Mouse (Mus musculus): Measurements from ENCODE around the gene Rpp14. TPM values are rescaled to one million over a fixed set of nuclear protein-coding genes. Genes with fewer than 3 reads are reported as not detected.

Rpp14 gene
- total RNA-seq, 2 experiments from 2014 or later, result 13.8 to 14.7 TPM

GRCm38 (mm10) chr14:8056076-8056475 is 24.1 kb upstream of the Rpp14 start:
- no peak for ATAC-seq (ENCODE audit: poor library complexity, severe bottlenecking)

GRCm38 (mm10) chr14:8059938-8060337 is 20.2 kb upstream of the Rpp14 start:
- no peak for ATAC-seq (ENCODE audit: poor library complexity, severe bottlenecking)

DNA sequence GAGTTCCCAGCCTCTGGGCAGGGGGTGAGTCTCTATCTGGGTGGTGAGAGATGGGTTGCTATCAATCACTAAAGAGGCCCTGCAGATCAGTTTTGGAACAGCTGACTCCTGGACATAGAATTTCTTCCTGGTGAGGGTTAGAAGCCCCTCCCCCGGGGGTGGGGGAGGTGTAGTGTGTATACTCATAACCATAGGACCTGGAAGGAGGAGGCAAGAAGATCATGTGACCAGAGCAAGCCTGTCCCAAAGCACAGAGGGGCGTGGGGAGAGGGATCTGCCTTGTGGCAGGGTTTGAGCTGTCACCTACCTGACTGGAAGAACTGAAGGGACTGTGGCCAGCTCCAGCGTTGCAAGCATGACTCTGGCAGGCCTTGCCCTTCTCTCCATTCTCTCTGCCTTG is 18.1 kb upstream of the Rpp14 start:
- ATAC-seq (ENCODE audit: poor library complexity, severe bottlenecking), result no peak

DNA sequence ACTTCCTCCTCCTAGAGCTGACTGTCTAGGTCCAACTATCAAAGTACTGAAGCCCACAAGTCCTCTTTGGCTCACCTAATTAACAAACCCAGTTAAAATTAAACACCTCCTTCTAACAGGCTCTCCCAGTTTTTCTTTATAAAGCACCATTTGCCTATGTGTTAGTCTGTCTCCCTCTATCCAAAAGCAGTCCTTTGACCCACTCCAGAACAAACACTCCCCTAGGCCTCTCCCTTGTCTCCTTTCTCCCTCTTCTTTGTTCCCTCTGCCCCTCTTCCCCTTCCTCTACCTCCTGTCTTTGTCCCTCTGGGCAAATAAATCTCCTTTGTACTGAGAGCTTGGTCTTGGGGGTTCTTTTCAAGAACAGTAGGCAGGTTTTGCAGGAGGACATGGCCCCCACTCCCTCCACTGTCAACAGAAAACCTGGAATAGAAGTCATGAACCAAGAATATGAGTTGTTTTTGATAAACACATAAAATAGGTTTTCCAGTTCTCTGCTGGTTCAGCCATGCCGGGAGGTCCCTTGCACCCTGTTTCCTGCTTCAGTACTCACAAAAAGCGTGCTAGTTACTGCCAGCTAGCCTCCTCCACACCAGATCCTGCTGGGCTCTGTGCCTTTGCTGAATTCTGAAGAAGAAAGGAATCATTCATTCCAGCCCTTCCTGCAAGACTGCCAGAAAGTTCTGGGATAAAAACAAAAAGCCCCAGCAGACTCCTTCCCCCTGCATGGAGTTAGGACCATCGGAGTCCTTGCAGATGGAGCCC is 17.4 kb upstream of the Rpp14 start:
- no peak for ATAC-seq (ENCODE audit: poor library complexity, severe bottlenecking)

- no peak for ATAC-seq (ENCODE audit: poor library complexity, severe bottlenecking)
Observed at GRCm38 (mm10) chr14:8063835-8064785, 16.1 kb upstream of the Rpp14 start.

- ATAC-seq (ENCODE audit: poor library complexity, severe bottlenecking), result peak; percentile 67
Observed at GRCm38 (mm10) chr14:8080718-8081117, 551 bp downstream of the Rpp14 start.

- no peak for ATAC-seq (ENCODE audit: poor library complexity, severe bottlenecking)
Observed at GRCm38 (mm10) chr14:8082949-8083348, 2.8 kb downstream of the Rpp14 start.

- no peak for ATAC-seq (ENCODE audit: poor library complexity, severe bottlenecking)
Observed at GRCm38 (mm10) chr14:8089016-8089415, 8.8 kb downstream of the Rpp14 start.

DNA sequence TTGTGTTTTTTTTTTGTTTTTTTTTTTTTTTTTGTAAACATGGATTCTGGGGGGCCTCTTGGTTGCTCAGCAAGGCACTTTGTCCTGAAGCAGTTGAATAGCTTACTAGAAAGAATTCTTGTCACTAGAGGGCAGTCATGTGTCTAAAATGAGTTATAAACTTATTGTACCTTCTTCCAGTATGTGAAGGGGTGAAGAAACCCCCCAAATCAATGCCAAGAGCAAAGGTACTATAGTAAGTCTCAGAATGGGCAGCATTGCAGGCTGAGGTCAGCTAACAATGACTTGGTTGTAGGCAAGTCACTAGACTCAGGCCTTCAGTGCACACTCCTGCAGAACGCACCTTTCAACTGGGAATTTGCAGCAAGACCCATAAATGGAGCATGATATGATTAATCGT is 12.4 kb downstream of the Rpp14 start:
- ATAC-seq (ENCODE audit: poor library complexity, severe bottlenecking), result peak; percentile 45

DNA sequence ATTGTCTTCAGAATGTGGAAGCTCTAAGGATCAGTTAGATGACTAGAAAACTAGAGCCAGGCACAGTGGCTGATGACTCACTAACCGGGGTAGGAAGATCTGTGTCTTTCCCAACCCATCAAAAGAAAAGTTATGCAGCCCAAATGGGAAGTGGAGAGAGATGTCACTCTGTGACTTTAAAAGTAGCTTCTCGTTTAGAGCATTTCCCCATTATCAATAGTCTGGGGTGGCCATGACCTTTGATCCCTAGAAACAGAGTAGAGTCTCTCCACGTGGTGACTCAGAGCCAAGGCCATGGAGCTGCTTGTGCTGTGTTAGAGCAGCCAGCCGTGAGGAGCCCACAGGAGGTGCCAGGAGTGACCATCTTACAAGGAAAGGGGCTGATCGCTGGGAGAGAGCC is 13.3 kb downstream of the Rpp14 start:
- peak; percentile 75 for ATAC-seq (ENCODE audit: poor library complexity, severe bottlenecking)

DNA sequence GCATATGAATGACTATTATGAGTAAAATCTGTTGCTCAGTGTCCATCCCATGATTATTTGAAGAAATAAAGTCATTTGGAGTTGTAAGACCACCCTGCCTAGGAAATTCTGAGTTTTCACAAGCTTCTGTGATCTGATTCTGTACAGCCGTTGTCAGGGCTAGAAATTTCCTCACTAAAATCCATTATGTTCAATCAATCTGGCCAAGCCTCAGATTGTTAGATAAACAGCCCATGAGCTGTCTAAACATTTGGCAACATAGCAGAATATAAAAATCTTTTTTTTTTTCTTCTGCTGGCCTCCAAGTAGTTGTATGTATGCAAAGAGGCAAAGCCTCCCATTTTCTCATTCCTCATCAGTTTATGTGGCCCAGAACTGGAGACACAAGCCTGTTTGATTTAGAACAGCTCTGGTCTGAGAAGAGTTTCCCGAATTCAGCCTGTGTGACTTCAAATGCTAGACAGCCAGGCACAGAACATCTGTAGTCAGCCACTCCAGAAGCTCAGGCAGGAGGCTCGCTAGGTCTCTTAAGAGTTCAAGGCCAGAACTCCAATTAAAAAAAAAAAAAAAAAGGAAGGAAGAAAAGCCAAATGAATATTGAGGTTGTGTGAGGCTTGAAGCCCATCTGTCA is 14.9 kb downstream of the Rpp14 start:
- no peak for ATAC-seq (ENCODE audit: poor library complexity, severe bottlenecking)

DNA sequence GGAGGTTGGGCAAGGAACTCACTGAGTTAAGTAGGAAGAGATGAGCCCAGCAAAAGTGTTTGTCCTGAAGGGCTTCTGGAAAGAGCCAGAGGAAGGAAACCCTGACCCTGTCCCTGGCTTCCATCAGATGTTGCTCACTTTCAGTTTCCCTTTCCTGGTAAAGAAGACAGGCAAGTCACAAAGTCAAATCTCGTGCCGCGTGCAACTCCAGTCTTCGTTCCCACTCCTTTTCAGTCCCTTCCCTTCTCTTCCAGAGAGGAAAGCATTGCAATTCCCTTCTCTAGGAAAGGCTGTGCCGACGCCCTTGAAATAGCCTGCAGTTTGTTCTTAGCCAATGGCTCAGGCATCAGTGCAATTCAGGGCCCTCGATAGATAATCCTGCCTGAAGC is 15.4 kb downstream of the Rpp14 start:
- no peak for ATAC-seq (ENCODE audit: poor library complexity, severe bottlenecking)

DNA sequence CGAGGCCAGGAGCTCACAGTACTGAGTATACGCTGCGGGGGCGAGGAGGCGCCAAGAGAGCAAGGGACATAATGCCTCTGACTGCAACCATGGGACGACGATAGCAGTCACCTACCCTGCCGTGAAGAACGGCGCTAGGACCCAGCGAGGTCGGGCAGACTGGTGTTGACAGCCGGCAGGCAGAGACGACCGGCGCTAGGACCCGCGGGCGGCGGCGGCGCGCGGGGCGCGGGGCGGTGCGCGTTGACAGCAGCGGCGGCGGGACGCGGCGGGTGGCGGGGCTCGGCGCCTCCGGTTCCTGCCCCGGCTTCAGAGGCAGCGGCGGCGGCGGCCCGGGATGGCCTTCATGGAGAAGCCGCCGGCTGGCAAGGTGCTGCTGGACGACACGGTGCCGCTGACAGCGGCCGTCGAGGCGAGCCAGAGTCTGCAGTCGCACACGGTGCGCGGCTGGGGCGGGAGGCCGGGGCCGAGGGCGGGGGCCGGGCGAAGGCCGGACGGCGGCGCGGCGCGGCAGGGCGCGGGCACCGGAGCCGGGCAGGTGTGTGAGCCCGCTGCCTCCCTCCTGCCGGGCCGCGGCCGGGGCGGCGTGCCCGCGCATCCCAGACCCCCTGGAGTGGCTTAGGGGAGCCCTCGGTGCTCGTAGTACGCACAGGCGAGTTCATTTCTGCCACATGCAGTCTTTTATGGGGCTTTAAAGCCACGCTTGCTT is 18.0 kb downstream of the Rpp14 start, which contains the start of gene Pxk:
Gene Pxk, plus strand, starts transcription at position 234 of the 709 bp plus-strand sequence.
- peak; percentile 69 for ATAC-seq (ENCODE audit: poor library complexity, severe bottlenecking)

DNA sequence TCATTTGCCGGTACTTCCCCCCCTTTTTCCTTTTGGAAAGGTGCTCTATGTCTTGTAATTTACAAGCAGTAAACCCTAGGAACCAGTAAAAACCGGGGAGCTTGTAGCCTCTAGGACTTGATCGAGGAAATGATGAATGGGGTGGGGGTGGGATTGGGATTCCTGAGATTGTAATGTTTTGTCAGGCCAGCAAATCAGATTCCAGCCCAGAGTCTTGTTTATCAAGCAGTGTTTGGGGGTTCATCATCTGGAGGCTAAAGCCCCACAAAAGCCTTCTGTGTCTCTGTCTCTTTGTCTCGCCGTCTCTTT is 18.5 kb downstream of the Rpp14 start:
- no peak for ATAC-seq (ENCODE audit: poor library complexity, severe bottlenecking)

DNA sequence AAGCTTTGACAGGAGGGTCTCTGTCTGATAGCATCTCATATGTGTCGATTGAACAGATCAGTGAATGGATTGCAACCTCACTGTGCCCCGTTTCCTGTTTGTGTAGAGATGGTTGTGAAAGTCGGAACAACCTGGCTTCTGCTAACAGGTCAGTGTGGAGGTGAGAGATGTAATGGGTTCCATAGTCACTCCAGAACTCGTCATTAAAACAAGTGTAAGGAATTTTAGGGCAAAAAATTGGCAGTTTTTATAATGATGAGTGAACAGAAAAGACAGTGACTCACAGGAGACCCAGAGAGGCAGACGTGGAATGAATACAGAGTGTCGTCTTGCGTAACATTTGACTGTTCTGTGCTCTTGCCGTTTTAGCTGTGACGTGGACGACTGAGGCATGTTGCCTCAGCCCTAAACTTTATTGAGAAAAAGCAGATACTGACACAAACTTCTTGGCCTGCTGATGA is 19.4 kb downstream of the Rpp14 start:
- ATAC-seq (ENCODE audit: poor library complexity, severe bottlenecking), result peak; percentile 79

DNA sequence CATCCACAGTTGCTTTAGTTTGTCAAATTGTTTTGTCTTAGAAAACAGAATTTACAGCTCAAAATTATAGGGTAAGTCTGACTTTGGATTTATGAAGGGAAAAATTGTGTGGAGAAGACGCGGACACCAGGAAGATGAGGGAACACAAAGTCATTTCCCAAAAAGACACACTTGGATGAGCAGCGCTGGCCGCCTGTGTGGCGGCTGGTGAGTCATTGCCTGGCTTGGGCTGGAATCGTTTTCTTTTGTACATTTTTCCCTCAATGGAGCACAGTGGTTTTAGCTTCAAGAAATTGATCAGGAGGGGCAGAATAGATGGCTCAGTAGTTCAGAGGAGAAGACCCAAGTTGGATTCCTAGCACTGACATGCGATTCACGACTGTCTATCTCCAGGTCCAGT is 21.7 kb downstream of the Rpp14 start:
- ATAC-seq (ENCODE audit: poor library complexity, severe bottlenecking), result no peak

- no peak for ATAC-seq (ENCODE audit: poor library complexity, severe bottlenecking)
Observed at GRCm38 (mm10) chr14:8102676-8103075, 22.5 kb downstream of the Rpp14 start.

DNA sequence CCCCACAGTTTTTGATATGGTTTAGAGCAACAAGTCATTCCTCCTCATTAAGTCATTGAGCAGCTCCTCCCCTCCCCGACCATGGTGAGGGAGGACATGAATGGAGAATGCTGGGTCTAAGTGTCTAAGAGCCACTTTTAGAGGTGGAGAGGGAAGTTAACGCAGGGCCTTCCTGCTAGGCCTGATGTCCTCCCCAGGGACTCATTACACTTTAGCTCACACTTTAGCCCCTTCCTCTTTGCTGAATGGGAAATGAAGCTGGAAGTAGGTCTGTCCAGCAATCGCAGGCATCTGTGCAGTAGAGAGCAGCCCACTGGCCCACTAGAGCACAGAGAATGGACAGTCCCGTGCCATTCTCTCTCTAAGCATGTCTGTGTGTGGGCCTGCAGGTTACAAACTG is 27.9 kb downstream of the Rpp14 start:
- no peak for ATAC-seq (ENCODE audit: poor library complexity, severe bottlenecking)

DNA sequence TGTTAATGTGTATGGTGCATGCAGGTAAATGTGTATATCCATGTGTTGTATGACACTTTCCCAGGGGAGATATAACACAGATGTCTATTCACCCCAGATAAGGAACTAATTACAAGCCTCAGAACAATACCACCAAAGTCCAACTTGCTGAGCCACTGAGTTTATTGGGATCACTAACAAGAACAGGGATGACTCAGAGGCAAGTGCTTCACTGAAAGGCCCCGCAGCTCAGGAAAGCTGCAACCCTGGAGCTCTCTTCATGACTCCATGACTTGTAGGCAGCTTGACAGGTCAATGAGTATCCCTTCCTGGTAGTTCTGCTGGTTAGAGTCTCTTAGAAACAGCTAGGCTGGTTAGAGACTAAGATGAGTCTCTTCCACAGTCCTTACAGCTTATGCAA is 28.8 kb downstream of the Rpp14 start:
- no peak for ATAC-seq (ENCODE audit: poor library complexity, severe bottlenecking)

DNA sequence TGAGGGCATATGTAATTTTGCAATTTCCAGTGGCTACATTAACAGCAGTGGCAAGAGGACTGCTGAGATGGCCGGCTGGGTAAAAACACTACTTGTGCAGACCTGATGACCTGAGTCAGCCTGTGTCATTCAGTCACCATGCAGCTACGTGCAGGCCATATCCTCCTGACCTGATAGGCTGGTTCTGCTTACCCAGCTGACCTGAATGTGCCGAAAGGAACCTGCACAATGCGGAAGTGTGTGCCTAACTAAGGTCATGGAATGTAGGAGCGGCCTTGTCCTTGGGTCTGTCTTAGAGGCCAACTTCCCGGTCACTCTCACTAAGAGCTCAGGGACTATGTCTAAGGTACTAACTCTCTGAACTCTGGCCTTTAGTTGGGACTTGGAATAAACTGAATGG is 31.4 kb downstream of the Rpp14 start:
- ATAC-seq (ENCODE audit: poor library complexity, severe bottlenecking), result no peak

- ATAC-seq (ENCODE audit: poor library complexity, severe bottlenecking), result no peak
Observed at GRCm38 (mm10) chr14:8112036-8112435, 31.9 kb downstream of the Rpp14 start.
